Mouse (Mus musculus): ENCODE data around the gene Hist1h4h. TPM values are rescaled to one million over a fixed set of nuclear protein-coding genes. Genes with fewer than 3 reads are reported as not detected.
A peak's percentile ranks its signal among the peaks of the same experiment; 100 is the strongest.

Gene Hist1h4h
- total RNA-seq, 2 experiments from 2014 or later = 289 to 367 TPM

GRCm38 (mm10) chr13:23506819-23507515 is 23.9 kb upstream of the Hist1h4h start:
- no peak for DNase-seq (ENCODE audit: extremely low spot score in 1 of 2, low spot score in 1 of 2)

DNA sequence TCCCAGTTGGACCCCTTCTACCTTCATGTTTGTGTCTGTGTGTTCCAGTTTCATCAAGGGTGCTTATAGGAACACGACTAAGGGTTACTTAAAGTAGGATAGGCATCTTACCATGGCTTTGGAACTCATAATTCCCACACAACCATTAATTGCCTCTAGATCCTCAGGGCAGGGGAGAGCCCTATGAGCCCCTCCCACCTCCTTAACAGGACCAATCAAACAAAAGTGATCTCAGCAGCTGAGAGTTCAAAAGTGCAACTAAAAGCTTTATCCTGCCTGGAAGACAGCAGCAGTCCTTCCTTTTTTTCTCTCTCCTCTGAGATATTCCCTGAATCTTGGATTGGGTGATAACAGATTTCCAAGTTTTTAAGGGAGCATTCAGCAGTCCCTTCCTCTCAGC is 20.7 kb upstream of the Hist1h4h start:
- no peak for DNase-seq (ENCODE audit: extremely low spot score in 1 of 2, low spot score in 1 of 2)

GRCm38 (mm10) chr13:23513517-23513916 is 17.3 kb upstream of the Hist1h4h start:
- DNase-seq (ENCODE audit: extremely low spot score in 1 of 2, low spot score in 1 of 2) = no peak

- no peak for DNase-seq (ENCODE audit: extremely low spot score in 1 of 2, low spot score in 1 of 2)
Measured at GRCm38 (mm10) chr13:23515281-23515680, 15.6 kb upstream of the Hist1h4h start.

DNA sequence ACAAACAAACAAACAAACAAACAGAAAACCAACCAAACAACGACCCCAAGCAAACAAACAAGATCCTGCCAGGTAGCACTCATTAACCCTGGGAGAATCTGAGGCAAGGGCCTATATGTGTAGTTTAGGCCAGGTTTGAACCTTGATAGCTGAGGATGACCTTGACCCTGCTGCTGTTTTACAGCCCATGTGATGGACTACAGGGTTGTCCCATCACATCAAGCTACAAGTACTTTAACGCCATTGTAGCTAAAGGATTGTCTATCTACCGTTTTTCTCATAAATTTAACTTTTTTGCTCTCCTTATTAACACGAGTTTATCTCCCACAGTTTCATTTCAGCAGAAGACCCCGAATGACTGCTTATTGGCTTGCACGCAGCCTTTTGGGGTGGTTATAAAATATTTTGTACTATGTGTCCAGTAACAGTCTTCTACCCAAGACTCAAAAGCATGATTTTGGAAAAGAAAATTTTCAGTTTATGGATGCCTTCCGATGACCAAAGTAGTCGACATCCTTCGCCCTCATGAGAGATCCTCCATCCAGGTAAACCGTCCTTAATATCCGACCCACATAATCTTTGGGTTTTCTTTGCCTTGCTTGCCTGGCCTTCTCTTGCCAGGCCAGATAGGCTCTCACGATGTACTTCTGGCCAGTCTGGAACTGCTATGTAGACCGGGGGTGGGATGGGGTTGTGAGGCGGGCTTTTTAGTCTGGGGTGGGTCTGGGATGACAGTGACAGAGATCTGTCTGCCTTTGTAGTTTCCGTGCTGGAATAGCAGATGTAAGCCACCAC is 14.8 kb upstream of the Hist1h4h start:
- no peak for DNase-seq (ENCODE audit: extremely low spot score in 1 of 2, low spot score in 1 of 2)

DNA sequence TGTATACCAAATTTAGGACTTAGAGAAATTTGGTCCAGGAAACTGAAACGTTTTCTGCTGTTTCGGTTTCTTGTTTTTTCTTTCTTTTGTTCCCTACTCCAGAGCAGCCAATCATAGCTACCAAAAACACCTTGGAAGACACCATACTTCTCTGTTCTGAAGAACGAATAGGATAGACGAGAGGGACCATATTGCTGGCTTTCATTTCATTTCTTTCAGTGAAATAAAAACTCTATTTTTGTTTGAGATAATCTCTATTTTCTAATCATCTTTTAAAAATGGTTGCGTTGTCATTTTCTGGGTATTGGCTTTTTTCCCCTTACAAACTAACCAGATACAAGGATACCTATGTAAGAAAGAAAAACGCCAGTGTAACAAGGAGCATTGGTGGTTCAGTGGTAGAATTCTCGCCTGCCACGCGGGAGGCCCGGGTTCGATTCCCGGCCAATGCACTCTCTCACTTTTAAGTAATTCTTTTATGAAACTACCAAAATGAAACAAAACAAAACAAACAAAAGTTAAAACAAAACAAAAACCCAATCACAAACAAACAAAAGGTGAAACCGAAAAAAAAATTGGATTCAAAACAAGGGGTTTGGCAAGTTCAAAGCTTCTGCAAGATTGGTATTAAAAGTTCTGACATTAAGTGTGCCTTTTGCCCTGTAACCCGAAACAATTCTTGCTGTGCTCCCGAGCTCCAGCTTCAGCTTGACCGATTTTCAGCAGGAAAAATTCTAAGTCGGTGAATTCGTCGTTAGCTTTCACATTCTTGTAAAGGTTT is 13.8 kb upstream of the Hist1h4h start:
- DNase-seq (ENCODE audit: extremely low spot score in 1 of 2, low spot score in 1 of 2) = peak; percentile 75 to 84

DNA sequence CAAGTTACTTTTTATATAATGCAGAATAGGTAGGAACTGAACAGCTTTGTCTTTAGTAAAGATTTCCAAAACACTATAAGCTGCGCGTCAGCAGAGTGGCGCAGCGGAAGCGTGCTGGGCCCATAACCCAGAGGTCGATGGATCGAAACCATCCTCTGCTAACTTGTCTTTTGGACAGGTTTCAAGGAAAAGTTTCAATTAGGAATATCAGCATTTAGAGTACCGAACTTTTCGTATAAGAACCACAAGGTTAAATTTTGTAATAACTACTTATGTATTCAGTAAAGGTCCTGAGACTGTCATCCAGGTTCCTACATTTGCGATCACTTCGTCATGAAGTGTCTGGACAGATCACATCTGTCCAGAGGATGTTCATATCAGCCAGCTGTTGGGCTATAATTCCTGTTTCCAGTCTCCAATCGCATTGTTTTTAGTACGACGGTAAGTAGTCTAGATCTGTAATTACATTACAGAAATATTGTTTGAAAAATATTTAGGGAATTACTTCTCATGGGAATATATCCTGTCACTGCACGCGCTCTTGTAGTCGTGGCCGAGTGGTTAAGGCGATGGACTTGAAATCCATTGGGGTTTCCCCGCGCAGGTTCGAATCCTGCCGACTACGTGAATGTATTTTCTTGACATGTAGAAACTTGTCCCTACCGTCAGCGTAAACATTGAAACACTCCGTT is 13.1 kb upstream of the Hist1h4h start:
- DNase-seq (ENCODE audit: extremely low spot score in 1 of 2, low spot score in 1 of 2) = peak; percentile 84 to 95

GRCm38 (mm10) chr13:23518295-23518603 is 12.6 kb upstream of the Hist1h4h start:
- no peak for DNase-seq (ENCODE audit: extremely low spot score in 1 of 2, low spot score in 1 of 2)

DNA sequence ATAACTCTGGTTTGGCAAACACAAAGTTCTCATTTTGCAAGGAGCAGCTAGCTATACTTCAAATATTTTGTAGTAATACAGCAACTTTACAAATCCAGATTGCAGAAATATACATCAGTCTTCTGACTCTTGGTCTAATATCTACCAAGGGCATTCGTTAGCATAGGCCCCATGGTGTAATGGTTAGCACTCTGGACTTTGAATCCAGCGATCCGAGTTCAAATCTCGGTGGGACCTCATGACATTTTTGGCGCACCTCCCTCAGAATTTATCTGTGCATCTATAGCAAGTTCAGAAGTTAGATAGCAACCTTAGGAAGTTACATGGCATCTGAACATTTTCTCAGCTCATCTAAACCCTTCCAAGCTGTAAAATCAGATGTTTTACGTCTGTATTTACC is 12.0 kb upstream of the Hist1h4h start:
- DNase-seq (ENCODE audit: extremely low spot score in 1 of 2, low spot score in 1 of 2) = peak; percentile 70 to 84

DNA sequence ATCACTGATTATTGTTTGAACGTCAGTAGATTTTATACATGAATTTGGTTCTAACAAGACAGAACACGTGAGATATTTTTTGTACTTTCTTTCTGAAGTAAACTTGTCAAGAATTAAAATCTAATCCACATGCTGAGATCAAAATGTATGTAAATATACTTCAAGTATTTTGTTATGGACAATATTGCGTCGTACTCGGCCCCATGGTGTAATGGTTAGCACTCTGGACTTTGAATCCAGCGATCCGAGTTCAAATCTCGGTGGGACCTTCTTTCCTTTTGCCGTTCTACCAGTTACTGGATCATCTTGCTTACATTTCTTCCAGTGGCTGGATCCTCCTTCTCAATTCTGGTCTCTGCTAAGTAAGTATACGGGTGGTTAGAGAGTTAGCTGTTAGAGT is 11.4 kb upstream of the Hist1h4h start:
- peak; percentile 60 to 78 for DNase-seq (ENCODE audit: extremely low spot score in 1 of 2, low spot score in 1 of 2)

DNA sequence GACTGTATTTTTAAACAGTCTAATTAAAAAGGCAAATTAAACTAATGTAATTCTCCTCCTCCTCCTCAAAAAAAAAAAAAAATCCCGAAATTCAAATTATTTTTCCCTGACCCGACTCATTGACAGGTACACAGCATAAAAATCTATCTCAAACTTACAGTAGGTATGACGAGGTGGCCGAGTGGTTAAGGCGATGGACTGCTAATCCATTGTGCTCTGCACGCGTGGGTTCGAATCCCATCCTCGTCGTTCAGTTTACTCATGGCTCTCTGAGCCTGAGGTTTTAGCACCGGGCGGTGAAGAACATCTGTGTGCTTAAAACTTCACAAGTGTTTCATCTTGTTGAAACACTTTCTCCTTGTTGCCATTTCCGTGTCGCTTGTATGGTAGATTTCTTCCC is 9.1 kb upstream of the Hist1h4h start:
- DNase-seq (ENCODE audit: extremely low spot score in 1 of 2, low spot score in 1 of 2) = peak; percentile 62 to 78

- DNase-seq (ENCODE audit: extremely low spot score in 1 of 2, low spot score in 1 of 2) = no peak
Measured at GRCm38 (mm10) chr13:23523976-23524375, 6.9 kb upstream of the Hist1h4h start.

DNA sequence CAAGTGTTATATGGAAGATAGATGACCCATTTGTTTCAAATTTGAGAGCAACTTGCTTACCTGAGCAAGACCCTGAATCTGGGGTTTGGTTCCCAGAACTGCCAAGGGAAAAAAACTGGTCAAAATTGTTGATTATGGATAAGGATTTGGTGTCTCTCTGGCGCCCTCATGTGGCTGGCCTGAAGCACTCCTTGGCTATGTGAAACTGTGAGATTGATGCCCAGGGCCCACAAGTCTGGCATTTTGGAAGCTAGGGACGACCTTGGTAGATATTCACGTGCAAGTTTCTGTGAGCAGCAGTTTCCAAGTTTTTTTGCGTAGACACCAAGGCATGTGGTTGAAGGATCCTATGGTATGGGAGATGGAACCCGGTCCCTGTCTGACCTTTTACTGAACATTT is 6.2 kb upstream of the Hist1h4h start:
- DNase-seq (ENCODE audit: extremely low spot score in 1 of 2, low spot score in 1 of 2) = peak; percentile 72 to 87

GRCm38 (mm10) chr13:23525901-23526300 is 4.9 kb upstream of the Hist1h4h start:
- DNase-seq (ENCODE audit: extremely low spot score in 1 of 2, low spot score in 1 of 2) = no peak

DNA sequence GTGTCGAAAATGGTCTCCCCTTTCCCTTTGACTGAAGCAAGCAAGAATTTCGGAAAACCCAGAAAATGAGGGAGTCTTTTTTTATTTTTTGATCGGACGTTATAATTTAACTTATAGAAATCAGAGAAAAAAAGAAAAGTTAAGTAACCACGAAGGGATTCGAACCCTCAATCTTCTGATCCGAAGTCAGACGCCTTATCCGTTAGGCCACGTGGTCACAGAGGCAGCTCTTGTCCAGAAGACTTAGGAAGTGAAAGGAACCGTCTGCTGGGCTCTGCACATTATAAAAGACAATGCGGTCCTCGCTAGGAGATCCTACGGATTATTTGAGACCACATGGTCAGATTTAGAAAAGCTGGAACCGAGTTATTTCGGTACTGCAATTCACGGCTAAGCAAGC is 4.5 kb upstream of the Hist1h4h start:
- peak; percentile 93 to 99 for DNase-seq (ENCODE audit: extremely low spot score in 1 of 2, low spot score in 1 of 2)

- no peak for DNase-seq (ENCODE audit: extremely low spot score in 1 of 2, low spot score in 1 of 2)
Measured at GRCm38 (mm10) chr13:23529005-23529404, 1.8 kb upstream of the Hist1h4h start.

- no peak for DNase-seq (ENCODE audit: extremely low spot score in 1 of 2, low spot score in 1 of 2)
Measured at GRCm38 (mm10) chr13:23529480-23530165, 1.2 kb upstream of the Hist1h4h start.

DNA sequence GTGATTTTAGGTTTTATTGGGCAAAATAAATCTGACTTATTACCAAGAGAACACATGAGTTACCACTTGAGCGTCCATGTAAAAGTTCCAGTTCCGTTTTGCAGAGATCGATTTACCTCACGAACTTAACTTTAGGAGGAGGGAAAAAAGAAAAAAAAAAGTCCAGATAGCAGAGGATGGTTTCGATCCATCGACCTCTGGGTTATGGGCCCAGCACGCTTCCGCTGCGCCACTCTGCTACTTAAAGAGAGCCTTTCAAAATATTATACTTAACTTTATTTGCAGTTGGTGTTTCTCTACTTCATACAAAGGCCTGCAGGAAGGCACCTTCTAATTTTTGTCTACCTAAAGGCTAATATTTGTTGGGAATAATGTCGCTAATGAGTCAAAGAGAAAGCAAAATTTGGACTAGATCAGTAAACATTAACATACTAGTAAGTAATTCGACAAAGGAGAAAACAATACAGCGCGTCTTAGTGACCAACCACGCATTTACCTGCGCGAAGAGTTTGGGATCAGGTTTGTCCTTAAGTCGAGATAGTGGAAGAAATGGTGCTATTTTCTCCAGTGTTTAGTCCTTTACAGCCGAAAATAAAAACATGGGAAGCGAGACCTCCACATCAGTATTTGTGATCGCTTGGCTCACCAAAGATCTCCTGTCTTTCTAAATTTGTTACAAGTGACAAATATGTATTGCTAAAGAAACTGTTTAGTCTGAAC is 509 bp upstream of the Hist1h4h start:
- DNase-seq (ENCODE audit: extremely low spot score in 1 of 2, low spot score in 1 of 2) = peak; percentile 56 to 67

- DNase-seq (ENCODE audit: extremely low spot score in 1 of 2, low spot score in 1 of 2) = no peak
Measured at GRCm38 (mm10) chr13:23532262-23533075, 1.6 kb downstream of the Hist1h4h start.
